Mouse (Mus musculus): ENCODE results near the gene Lst1. TPM values are rescaled to one million over a fixed set of nuclear protein-coding genes. Genes with fewer than 3 reads are reported as not detected.

Gene Lst1
- polyA plus RNA-seq, 1 experiment from 2014 or later: 15.0 TPM

DNA sequence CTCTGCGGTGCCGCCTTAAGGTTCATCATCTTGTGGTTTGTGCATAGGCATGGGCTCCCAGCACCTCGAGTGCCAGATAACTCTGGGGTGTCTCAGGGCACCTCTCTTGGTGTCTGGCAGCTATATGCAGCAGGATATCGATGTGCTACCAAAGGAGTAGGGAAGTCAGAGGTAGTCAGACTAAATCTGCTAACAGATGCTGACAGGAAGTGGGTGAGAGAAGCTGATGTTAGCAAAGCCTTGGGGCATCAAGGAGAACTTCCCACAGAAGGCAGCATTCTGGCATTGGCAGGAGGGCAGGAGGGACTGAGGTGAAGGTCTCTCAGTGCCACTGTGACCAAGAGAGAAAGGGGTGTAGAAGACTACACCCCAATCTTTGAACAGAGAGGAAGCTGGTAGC lies 1.9 kb upstream of the Lst1 start:
- no peak overlapping the region for H3K27ac ChIP-seq
- 77% methylated on average over 4 of the region's 4 CpGs for WGBS
- no peak overlapping the region for H3K4me3 ChIP-seq (replicated peaks; ENCODE audit: low read depth, low read length)
- ATAC-seq (replicated peaks; ENCODE audit: low FRiP score, low read depth) (no peak), DNase-seq (ENCODE audit: low spot score) (no peak)
- no peak overlapping the region for H3K9ac ChIP-seq (ENCODE audit: low read depth, low read length)
- TF ChIP-seq CTCF (IDR thresholded peaks at IDR 0.05; ENCODE audit: low read depth): no peak
- no peak overlapping the region for H3K4me2 ChIP-seq (ENCODE audit: low read length)
- no peaks in the 10 kb centered on the region; the same call in 1 of the 2 replicates for H3K4me1 ChIP-seq (replicated peaks; ENCODE audit: insufficient read depth, low read length)
- no peaks in the 10 kb centered on the region for H3K9me3 ChIP-seq (replicated peaks; ENCODE audit: low read length)
- peaks cover 5% of the 10 kb centered on the region; the same call in 1 of the 2 replicates for H3K27me3 ChIP-seq (ENCODE audit: insufficient read depth, low read length)
- H3K36me3 ChIP-seq (ENCODE audit: insufficient read depth, low read length): no peaks in the 10 kb centered on the region

DNA sequence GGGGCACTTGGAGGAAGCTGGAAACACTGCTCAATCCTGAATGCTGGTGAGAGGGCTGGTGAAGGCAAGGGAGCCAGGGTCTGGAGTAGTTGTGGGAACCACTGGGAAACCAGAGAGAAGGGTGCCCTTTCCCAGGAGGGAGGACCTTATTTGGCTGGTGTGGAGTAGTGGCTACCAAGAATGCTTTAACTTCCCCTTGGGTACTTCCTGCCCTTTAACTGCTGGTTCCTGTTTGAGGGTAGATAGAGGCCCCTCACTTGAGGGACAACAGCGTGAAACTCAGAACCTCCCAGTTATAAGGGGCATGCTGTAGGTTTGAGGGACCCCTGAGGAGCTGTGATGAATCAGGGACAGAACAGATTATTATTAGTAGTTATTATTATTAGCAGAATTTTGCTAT lies 947 bp upstream of the Lst1 start:
- Histone ChIP-seq H3K4me3 (replicated peaks; ENCODE audit: low read depth, low read length) (no peak overlapping the region), H3K27ac (no peak overlapping the region), H3K4me2 (ENCODE audit: low read length) (no peak overlapping the region), H3K27me3 (ENCODE audit: insufficient read depth, low read length) (no peaks in the 10 kb centered on the region), H3K9me3 (replicated peaks; ENCODE audit: low read length) (no peaks in the 10 kb centered on the region), H3K4me1 (replicated peaks; ENCODE audit: insufficient read depth, low read length) (no peaks in the 10 kb centered on the region), H3K9ac (ENCODE audit: low read depth, low read length) (no peak overlapping the region), H3K36me3 (ENCODE audit: insufficient read depth, low read length) (no peaks in the 10 kb centered on the region)
- WGBS: 40% methylated on average over 1 of the region's 1 CpGs
- DNase-seq (ENCODE audit: low spot score) (no peak), ATAC-seq (replicated peaks; ENCODE audit: low FRiP score, low read depth) (no peak)
- TF ChIP-seq CTCF (IDR thresholded peaks at IDR 0.05; ENCODE audit: low read depth): no peak

DNA sequence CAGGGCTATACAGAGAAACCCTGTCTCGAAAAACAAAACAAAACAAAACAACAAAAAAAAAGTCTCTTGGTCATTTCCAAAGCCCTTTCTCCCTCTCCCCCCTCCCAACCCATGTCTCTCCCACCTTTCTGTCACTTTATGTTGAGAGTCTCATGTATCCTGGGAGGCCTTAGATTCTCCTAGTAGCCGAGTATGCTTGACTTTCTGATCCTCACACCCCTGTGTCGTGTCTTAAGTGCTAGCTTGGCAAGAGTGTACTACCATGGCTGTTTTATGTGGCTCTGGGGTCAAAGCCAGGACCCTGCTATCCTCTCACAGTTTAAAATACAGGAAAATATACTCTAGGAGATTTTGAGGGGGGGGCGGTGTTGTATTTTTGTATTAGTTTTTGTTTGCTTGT lies 894 bp downstream of the Lst1 start:
- Histone ChIP-seq H3K27me3 (ENCODE audit: insufficient read depth, low read length) (no peaks in the 10 kb centered on the region), H3K27ac (no peak overlapping the region), H3K4me1 (replicated peaks; ENCODE audit: insufficient read depth, low read length) (no peaks in the 10 kb centered on the region), H3K4me2 (ENCODE audit: low read length) (no peak overlapping the region), H3K36me3 (ENCODE audit: insufficient read depth, low read length) (no peaks in the 10 kb centered on the region), H3K4me3 (replicated peaks; ENCODE audit: low read depth, low read length) (no peak overlapping the region), H3K9ac (ENCODE audit: low read depth, low read length) (no peak overlapping the region), H3K9me3 (replicated peaks; ENCODE audit: low read length) (no peaks in the 10 kb centered on the region)
- ATAC-seq (replicated peaks; ENCODE audit: low FRiP score, low read depth) (no peak), DNase-seq (ENCODE audit: low spot score) (no peak)
- WGBS: 61% methylated on average over 4 of the region's 4 CpGs
- no peak for TF ChIP-seq CTCF (IDR thresholded peaks at IDR 0.05; ENCODE audit: low read depth)

DNA sequence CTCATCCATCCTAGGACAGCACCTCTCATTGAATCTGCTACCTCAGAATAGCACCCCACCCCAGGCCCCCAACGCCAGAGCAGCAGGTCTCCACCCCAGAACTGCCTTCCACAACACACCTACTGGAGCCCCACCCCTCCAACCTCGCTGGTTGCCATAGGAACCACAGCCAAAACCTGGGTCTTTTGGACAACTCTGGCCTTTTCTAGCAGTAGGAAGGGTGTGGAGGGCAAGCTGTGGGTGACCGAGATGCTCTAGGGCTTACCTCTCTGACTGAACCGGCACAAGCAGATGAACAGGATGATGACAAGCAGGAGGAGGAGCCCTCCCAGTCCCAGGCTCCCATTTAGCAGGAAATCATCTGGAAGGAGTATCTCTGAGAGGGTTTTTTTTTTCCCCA lies 1.6 kb downstream of the Lst1 start:
- Histone ChIP-seq H3K4me1 (replicated peaks; ENCODE audit: insufficient read depth, low read length) (no peaks in the 10 kb centered on the region), H3K36me3 (ENCODE audit: insufficient read depth, low read length) (no peaks in the 10 kb centered on the region), H3K27ac (peak overlapping the region; percentile 72), H3K9ac (ENCODE audit: low read depth, low read length) (0 out of 2 replicates have a peak overlapping the region, but pooled peaks have one; percentile 51), H3K4me2 (ENCODE audit: low read length) (peak overlapping the region; percentile 59), H3K27me3 (ENCODE audit: insufficient read depth, low read length) (no peaks in the 10 kb centered on the region), H3K4me3 (replicated peaks; ENCODE audit: low read depth, low read length) (peak overlapping the region; percentile 44), H3K9me3 (replicated peaks; ENCODE audit: low read length) (no peaks in the 10 kb centered on the region)
- ATAC-seq (replicated peaks; ENCODE audit: low FRiP score, low read depth) (peak; percentile 59; the same call in 1 of the 2 replicates), DNase-seq (ENCODE audit: low spot score) (peak; percentile 46)
- TF ChIP-seq CTCF (IDR thresholded peaks at IDR 0.05; ENCODE audit: low read depth): no peak
- WGBS: 1% methylated on average over 4 of the region's 4 CpGs

DNA sequence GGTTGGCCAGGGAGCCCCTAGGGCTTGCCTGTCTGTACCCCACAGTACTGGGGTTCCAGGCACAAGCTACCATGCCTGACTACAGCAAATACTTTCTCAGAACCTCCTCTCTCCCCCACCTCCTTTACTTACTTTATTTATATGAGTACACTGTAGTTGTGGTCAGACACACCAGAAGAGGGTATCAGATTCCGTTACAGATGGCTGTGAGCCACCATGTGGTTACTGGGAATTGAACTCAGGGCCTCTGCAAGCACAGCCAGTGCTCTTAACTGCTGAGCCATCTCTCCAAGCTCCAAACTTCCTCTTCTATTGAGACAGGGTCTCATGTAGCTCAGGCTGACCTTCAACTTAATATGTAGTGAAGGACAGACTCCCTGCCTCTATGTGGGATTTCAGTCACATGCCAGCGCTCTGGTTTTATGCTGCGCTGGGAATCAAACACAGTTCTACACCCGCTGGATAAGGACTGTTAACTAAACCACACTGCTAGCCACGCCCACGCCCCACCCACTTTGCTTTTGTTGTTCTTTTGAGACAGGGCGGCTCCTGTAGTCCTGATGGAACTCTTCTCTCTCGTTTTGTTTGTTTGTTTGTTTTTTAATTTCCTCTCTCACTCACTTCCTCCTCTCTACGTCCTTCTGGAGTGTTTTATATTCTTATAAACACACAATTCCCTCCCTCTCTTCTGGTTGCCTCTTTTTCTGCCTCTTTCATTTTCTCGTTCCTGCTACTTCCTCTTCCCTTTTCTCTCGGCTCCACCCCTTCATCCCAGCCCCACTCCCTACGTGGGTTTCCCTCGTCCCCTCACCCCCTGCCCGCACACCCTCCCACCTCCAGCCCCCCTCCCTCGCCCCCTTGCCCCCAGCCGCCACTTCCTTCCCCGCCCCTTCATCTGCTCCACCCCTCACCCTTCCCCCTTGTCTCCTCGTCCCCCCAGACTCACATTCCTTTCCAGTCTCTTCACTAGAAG lies 2.3 kb downstream of the Lst1 start:
- DNase-seq (ENCODE audit: low spot score) (peak; percentile 86), ATAC-seq (replicated peaks; ENCODE audit: low FRiP score, low read depth) (peak; percentile 60)
- H3K27ac ChIP-seq: peak overlapping the region; percentile 72
- H3K4me1 ChIP-seq (replicated peaks; ENCODE audit: insufficient read depth, low read length): no peaks in the 10 kb centered on the region
- peak overlapping the region; percentile 59 for H3K4me2 ChIP-seq (ENCODE audit: low read length)
- WGBS: 2% methylated on average over 18 of the region's 18 CpGs
- no peaks in the 10 kb centered on the region for H3K9me3 ChIP-seq (replicated peaks; ENCODE audit: low read length)
- no peaks in the 10 kb centered on the region for H3K36me3 ChIP-seq (ENCODE audit: insufficient read depth, low read length)
- no peaks in the 10 kb centered on the region for H3K27me3 ChIP-seq (ENCODE audit: insufficient read depth, low read length)
- TF ChIP-seq CTCF (IDR thresholded peaks at IDR 0.05; ENCODE audit: low read depth): no peak
- H3K9ac ChIP-seq (ENCODE audit: low read depth, low read length): peak overlapping the region; percentile 51
- H3K4me3 ChIP-seq (replicated peaks; ENCODE audit: low read depth, low read length): peak overlapping the region; percentile 44

DNA sequence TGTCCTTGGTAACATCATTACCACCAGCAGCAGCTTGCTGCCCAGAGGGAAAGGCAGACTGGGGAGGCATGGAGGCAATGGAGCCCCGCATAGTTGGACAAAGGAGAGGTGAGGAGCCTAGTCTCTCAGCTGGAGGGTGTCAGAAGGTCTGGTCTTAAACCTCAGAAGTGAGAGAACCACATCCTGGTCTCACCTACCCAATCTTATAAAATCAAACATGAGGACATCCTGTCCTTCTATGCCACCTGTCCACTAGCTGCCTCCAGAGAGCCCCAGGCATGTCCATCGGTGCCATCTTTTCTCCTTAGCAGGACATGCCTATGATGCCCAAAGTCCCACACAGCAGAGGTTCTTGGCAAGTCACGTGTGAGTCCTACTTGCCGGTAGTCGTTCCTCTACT lies 8.1 kb downstream of the Lst1 start:
- no peak overlapping the region for H3K9ac ChIP-seq (ENCODE audit: low read depth, low read length)
- no peak overlapping the region for H3K4me3 ChIP-seq (replicated peaks; ENCODE audit: low read depth, low read length)
- no peaks in the 10 kb centered on the region for H3K9me3 ChIP-seq (replicated peaks; ENCODE audit: low read length)
- no peaks in the 10 kb centered on the region for H3K27me3 ChIP-seq (ENCODE audit: insufficient read depth, low read length)
- DNase-seq (ENCODE audit: low spot score) (no peak), ATAC-seq (replicated peaks; ENCODE audit: low FRiP score, low read depth) (no peak)
- no peak for TF ChIP-seq CTCF (IDR thresholded peaks at IDR 0.05; ENCODE audit: low read depth)
- H3K27ac ChIP-seq: no peak overlapping the region
- no peaks in the 10 kb centered on the region for H3K36me3 ChIP-seq (ENCODE audit: insufficient read depth, low read length)
- no peak overlapping the region for H3K4me2 ChIP-seq (ENCODE audit: low read length)
- 88% methylated on average over 5 of the region's 5 CpGs for WGBS
- H3K4me1 ChIP-seq (replicated peaks; ENCODE audit: insufficient read depth, low read length): no peaks in the 10 kb centered on the region
